Mouse (Mus musculus) CD4-positive helper T cell, adult 2 months (primary cell): Measurements from ENCODE around the gene Olfr9.
A peak's percentile ranks its signal among the peaks of the same experiment; 100 is the strongest.
"Not testable (repeated sequence)": the region's sequence is repeated elsewhere in the genome, so short reads cannot be mapped to it uniquely, and the experiment has no call there.

Source experiments
- DNase-seq: peaks from one replicate; pipeline ENCODE4 v3.0.0-alpha.2; 2012; ENCODE audit warnings: low read depth, missing footprints, low spot score

Gene Olfr9

GRCm38 (mm10) chr10:129004032-129004920 lies 15.0 kb downstream of the Olfr9 start:
- DNase-seq = no peak

DNA sequence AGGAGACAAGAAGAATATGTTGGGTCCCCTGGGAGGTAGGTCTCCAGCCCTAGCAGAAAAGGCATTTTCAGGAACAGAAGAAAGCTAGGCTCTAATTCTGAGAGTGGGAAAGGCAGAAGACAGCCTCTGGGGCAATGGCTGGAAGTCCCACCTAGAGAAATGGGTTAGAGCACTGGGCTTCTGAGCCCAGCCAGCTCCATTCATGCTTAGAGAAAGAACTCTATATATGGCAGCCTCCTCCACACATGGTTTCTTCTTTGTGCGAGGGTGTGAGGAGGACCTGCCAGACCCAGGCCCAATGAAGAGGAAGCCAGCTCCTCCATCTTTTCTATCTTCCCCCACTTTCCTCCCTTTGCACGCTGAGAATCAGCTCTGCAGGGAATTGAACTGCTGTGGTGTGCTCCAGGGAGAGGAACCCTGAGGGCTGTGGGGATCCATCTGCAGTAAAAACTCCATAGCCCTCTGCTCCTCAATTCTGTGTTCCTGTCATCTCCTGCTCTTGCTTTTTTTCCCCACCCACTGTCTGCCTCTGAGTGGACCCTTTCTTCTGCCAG lies 21.1 kb downstream of the Olfr9 start, which contains the start of gene Olfr763:
Olfr763 (plus strand) TSS at position 504 of the 554 bp plus-strand sequence.
- no peak for DNase-seq

DNA sequence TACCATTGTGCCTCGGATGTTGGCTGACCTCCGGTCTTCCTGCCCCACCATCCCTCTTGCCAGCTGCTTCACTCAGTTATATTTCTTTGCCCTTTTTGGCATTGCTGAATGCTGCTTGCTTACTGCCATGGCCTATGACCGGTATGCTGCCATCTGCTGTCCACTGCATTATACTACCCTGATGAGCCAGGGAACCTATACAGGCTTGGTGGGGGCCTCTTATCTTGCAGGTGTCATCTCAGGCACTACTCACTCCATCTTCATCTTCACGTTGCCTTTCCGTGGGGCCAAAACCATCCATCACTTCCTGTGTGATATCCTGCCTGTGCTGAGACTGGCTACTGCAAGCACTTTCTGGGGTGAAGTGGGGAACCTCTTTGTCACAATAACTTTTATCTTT lies 22.3 kb downstream of the Olfr9 start:
- not testable (repeated sequence) for DNase-seq

DNA sequence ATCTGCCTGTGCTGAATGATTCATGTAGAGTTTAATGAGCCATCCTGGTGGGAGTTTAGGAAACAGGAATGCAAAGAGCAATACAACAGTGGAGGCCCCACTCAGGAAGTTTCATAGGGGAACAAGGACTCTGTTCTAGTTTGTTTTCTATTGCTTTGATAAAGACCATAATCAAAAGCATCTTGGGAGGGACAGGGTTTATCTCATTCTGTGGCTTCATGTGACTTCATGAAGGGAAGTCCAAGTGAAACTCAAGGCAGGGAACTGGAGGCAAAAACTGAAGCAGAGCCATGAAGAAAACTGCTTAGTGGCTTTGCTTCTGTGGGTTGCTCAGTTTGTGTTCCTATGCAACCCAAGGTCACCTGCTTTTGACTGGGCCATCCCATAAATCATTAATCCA lies 25.2 kb downstream of the Olfr9 start:
- DNase-seq = no peak

DNA sequence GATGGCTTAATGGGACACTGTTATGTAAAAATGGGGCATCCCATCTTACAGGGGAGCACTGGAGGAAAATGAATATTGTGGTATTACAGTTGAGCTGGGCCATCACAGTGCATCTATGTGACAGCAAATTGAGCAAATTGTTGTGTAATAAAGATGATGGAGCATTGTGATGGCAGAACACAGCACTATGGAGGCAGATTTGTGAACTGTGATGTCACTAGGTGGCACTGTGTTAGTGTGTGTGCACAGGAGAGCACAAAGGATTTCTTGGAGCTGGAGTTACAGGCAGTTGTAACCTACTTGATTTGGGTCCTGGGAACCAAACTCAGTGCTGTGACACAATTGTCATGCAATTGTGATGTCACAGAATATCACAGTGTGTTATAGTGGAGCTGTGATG lies 34.1 kb downstream of the Olfr9 start:
- DNase-seq = no peak

DNA sequence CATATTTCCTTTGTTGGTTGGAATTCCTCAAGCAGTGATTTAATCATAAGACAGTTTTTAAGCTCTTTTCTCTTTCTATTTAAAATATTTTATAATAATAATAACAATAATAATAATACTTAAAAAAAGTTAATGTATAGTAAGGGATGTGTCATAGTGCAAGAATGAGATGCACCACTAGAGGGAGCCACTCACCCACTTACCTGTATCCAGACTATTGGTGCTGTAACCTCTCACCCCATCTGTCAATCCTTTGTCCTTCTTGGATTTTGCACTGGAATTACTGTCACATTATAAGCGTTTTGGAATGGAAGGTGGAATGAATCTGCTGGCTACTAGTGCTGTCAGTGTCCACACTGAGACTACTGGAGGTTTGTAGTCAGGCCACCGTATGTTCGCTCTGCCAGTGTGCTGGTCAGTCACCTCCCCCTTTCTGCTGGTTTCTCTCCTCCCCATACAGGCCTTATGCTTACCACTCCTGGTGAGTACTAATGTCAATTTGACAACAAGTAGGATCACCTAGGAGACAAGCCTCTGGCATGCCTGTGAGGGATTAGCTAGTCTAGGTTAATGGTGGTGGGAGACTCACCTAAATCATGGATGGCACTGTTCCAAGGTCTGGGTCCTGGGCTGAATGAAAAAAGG lies 36.9 kb downstream of the Olfr9 start:
- peak; percentile 34 for DNase-seq

- no peak for DNase-seq
Observed at GRCm38 (mm10) chr10:129028343-129028742, 39.1 kb downstream of the Olfr9 start.

DNA sequence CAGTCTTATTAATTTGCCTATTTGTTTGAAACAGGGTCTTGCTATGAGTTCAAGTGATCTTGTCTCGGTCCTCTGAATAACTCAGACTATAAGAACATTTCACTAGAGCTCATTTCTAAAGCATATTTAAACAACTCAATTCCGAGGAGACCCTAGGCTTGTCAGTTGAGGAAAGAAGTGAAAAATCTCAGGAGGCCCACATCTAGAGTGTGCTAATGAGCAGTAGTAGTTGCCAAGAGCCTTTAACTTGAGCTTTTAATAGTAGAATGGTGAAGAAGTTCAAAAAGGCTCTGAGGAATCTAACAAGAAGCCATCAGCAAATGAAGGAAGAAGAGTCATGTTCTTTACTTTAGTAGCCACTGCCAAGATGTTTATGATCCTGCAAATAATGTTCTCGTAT lies 50.6 kb downstream of the Olfr9 start, which contains the start of gene Olfr764-ps1:
Olfr764-ps1 (minus strand) TSS at position 101 of the 400 bp plus-strand sequence.
- DNase-seq = no peak
